25 mouse cellular contexts compared by ENCODE assay signal in genomic region chr9:21336491-21336890, GRCm38 (mm10). TPM values are rescaled to one million over a fixed set of nuclear protein-coding genes. Genes with fewer than 3 reads are reported as not detected.
DNase-seq lines count a peak whose midpoint lies in the region; ATAC-seq and TF ChIP-seq lines count a peak whose summit lies in the region.
"Had no signal": no experiment of that assay in that cellular context is flagged by ENCODE, and none has a peak within 500 bp of the region (broad histone marks: within the 10 kb centered on the region; RNA-seq: fewer than 3 reads in every experiment).

No protein-coding gene starts in this region.

- peaks cover 15% of the 10 kb centered on the region for H3K36me3 ChIP-seq in myocyte (ENCODE audit: control insufficient read depth, insufficient read depth)

- peak overlapping the region; percentile 96 for H3K27ac ChIP-seq in gastrocnemius, adult 2 months

- peaks cover 43% of the 10 kb centered on the region for H3K79me2 ChIP-seq in myocyte (ENCODE audit: control insufficient read depth, insufficient read depth)

- H3ac ChIP-seq in myocyte (ENCODE audit: control insufficient read depth, insufficient read length), result no peak overlapping the region

- no peaks in the 10 kb centered on the region for H3K27me3 ChIP-seq in myocyte (ENCODE audit: control insufficient read depth, insufficient read depth, insufficient read length)
- H3K27me3 ChIP-seq: CH12.LX, Patski had no signal

- intact Hi-C loops in gastrocnemius, adult 2 months (cut with DNase I), result loop anchor here (2.0 kb wide), 1 partner anchor 16 kb away; the partner anchor contains the start of gene Slc44a2
- intact Hi-C loops in gastrocnemius, postnatal 14 days (cut with DNase I; ENCODE audit: low total_unique reads), result no loop called here

- H3K4me3 ChIP-seq in gastrocnemius, adult 2 months, result no peak overlapping the region
- no peak overlapping the region for H3K4me3 ChIP-seq in myocyte

- TF ChIP-seq CTCF in gastrocnemius, adult 2 months (IDR thresholded peaks at IDR 0.05), result no peak

- H3K4me2 ChIP-seq in myocyte (ENCODE audit: low read depth), result peak overlapping the region; percentile 57

- ATAC-seq in erythroid progenitor cell, adult 5-6 weeks (replicated peaks; ENCODE audit: low FRiP score, poor library complexity, severe bottlenecking), result no peak
- ATAC-seq: activated CD4-positive, CD25-positive, alpha-beta regulatory T cell, adult 4 months; CD4-positive, CD25-positive, alpha-beta regulatory T cell, adult 4 months; Patski had no signal

- TF ChIP-seq POLR2A in myocyte (IDR thresholded peaks at IDR 0.05; ENCODE audit: insufficient read length, low read depth), result no peak

- no peak for DNase-seq in gastrocnemius, adult 2 months
- DNase-seq in gastrocnemius, postnatal 14 days, result no peak
- peak; percentile 26 for DNase-seq in adipocyte (ENCODE audit: low spot score)
- DNase-seq in adrenal gland, postnatal 4 days (ENCODE audit: low spot score in 2 of 2), result no peak
- DNase-seq: adrenal gland, adult 2 months; adrenal gland, adult 8-10 months; adrenal gland, postnatal 10 days; adrenal gland, postnatal 14 days; adrenal gland, postnatal 25 days; adrenal gland, postnatal 36 days; B cell, adult 2 months; cerebellum, adult 11 months; cerebellum, adult 11-12 months; cerebellum, adult 18-20 months; cerebellum, adult 2 months; cerebellum, adult 8-10 months had no signal

TF ChIP-seq in myocyte, 11 proteins besides CTCF, POLR2A, EP300 and RAD21:
- no peak for TF ChIP-seq CEBPB (IDR thresholded peaks at IDR 0.05; ENCODE audit: insufficient read depth, poor library complexity, severe bottlenecking)
- no peak for TF ChIP-seq REST (IDR thresholded peaks at IDR 0.05; ENCODE audit: insufficient read depth, insufficient read length)
- TF ChIP-seq MYOD1 (IDR thresholded peaks at IDR 0.05; ENCODE audit: control insufficient read depth in 1 of 3, insufficient read length in 2 of 3, low read depth in 2 of 3), result peak in 2 of 3 experiments; percentile 40 to 60
- TF ChIP-seq SRF (IDR thresholded peaks at IDR 0.05; ENCODE audit: control insufficient read depth, insufficient read length, low read depth), result no peak
- TF ChIP-seq TCF12 (IDR thresholded peaks at IDR 0.05; ENCODE audit: insufficient read depth, poor library complexity, severe bottlenecking), result no peak
- peak in 1 of 3 experiments; percentile 55 for TF ChIP-seq MYOG (IDR thresholded peaks at IDR 0.05; ENCODE audit: control insufficient read depth in 1 of 3, insufficient read depth in 1 of 3, insufficient read length in 2 of 3, low read depth in 2 of 3)
- no peak for TF ChIP-seq POLR2AphosphoS2 (IDR thresholded peaks at IDR 0.05; ENCODE audit: insufficient read length, low read depth)
- TF ChIP-seq MAX (IDR thresholded peaks at IDR 0.05; ENCODE audit: low read depth), result no peak
- TF ChIP-seq E2F4 (IDR thresholded peaks at IDR 0.05; ENCODE audit: insufficient read depth), result no peak

RNA-seq across cellular contexts. Expression of gene Slc44a2, which starts 16.0 kb away (rescaled TPM):
- total RNA-seq in gastrocnemius, adult 2 months (2021), result 100 to 1,000 TPM; 168 to 178 TPM
- 100 to 1,000 TPM; 104 to 117 TPM for total RNA-seq in gastrocnemius, postnatal 14 days (2021)
- 173 TPM for polyA plus RNA-seq in myocyte (2012; fragmentation: generic; extraction: Trizol)
- total RNA-seq in erythroid progenitor cell, adult 5-6 weeks (2015; ENCODE audit: low replicate concordance), result 15.9 and 35.7 TPM in 2 replicates
- total RNA-seq in erythroid progenitor cell, adult 5-6 weeks (2017; ENCODE audit: low replicate concordance), result 14.4 and 22.3 TPM in 2 replicates
- 10 to 100 TPM; 73.6 to 75.4 TPM for total RNA-seq in adrenal gland, postnatal 4 days (2021)

RNA-seq across cellular contexts. Expression of gene Ap1m2, which starts 24.4 kb away (rescaled TPM):
- not detected for total RNA-seq in gastrocnemius, adult 2 months (2021)
- not detected for total RNA-seq in gastrocnemius, postnatal 14 days (2021)
- polyA plus RNA-seq in myocyte (2012; fragmentation: generic; extraction: Trizol), result not detected
- total RNA-seq in erythroid progenitor cell, adult 5-6 weeks (2015; ENCODE audit: low replicate concordance), result 0.36 and 0.84 TPM in 2 replicates
- not detected in 2 replicates for total RNA-seq in erythroid progenitor cell, adult 5-6 weeks (2017; ENCODE audit: low replicate concordance)
- total RNA-seq in adrenal gland, postnatal 4 days (2021), result 1 to 10 TPM in 1 of 2 experiments, not detected in 1; 3.4 TPM
- total RNA-seq: adrenal gland, adult 18-20 months; adrenal gland, adult 2 months; adrenal gland, postnatal 14 days; adrenal gland, postnatal 25 days; adrenal gland, postnatal 36 days had no signal
- polyA plus RNA-seq: adrenal gland, adult 2 months; C2C12; G1E; Patski had no signal

RNA-seq across cellular contexts. Expression of gene Ilf3, which starts 31.2 kb away (rescaled TPM):
- 10 to 100 TPM; 21.2 to 25.2 TPM for total RNA-seq in gastrocnemius, adult 2 months (2021)
- total RNA-seq in gastrocnemius, postnatal 14 days (2021), result 10 to 100 TPM; 22.3 to 28.5 TPM
- 56.6 TPM for polyA plus RNA-seq in myocyte (2012; fragmentation: generic; extraction: Trizol)
- total RNA-seq in erythroid progenitor cell, adult 5-6 weeks (2015; ENCODE audit: low replicate concordance), result 31.4 and 34.8 TPM in 2 replicates
- total RNA-seq in erythroid progenitor cell, adult 5-6 weeks (2017; ENCODE audit: low replicate concordance), result 29.6 and 32.8 TPM in 2 replicates
- 100 to 1,000 TPM; 107 to 118 TPM for total RNA-seq in adrenal gland, postnatal 4 days (2021)

RNA-seq across cellular contexts. Expression of gene Cdkn2d, which starts 45.3 kb away (rescaled TPM):
- 1 to 10 TPM; 8.6 to 9.1 TPM for total RNA-seq in gastrocnemius, adult 2 months (2021)
- 10 to 100 TPM; 12.0 to 13.2 TPM for total RNA-seq in gastrocnemius, postnatal 14 days (2021)
- polyA plus RNA-seq in myocyte (2012; fragmentation: generic; extraction: Trizol), result 53.2 TPM
- 305 and 325 TPM in 2 replicates for total RNA-seq in erythroid progenitor cell, adult 5-6 weeks (2015; ENCODE audit: low replicate concordance)
- 151 and 194 TPM in 2 replicates for total RNA-seq in erythroid progenitor cell, adult 5-6 weeks (2017; ENCODE audit: low replicate concordance)
- 10 to 100 TPM; 21.9 to 25.6 TPM for total RNA-seq in adrenal gland, postnatal 4 days (2021)

RNA-seq across cellular contexts. Expression of gene Kri1, which starts 48.7 kb away (rescaled TPM):
- 10 to 100 TPM; 11.0 to 12.6 TPM for total RNA-seq in gastrocnemius, adult 2 months (2021)
- total RNA-seq in gastrocnemius, postnatal 14 days (2021), result 10 to 100 TPM; 10.5 to 11.9 TPM
- polyA plus RNA-seq in myocyte (2012; fragmentation: generic; extraction: Trizol), result 31.4 TPM
- total RNA-seq in erythroid progenitor cell, adult 5-6 weeks (2015; ENCODE audit: low replicate concordance), result 19.7 and 49.4 TPM in 2 replicates
- total RNA-seq in erythroid progenitor cell, adult 5-6 weeks (2017; ENCODE audit: low replicate concordance), result 18.2 and 48.8 TPM in 2 replicates
- total RNA-seq in adrenal gland, postnatal 4 days (2021), result 10 to 100 TPM; 40.2 to 41.8 TPM
